Mouse (Mus musculus) 3T3-L1 (cell line): ENCODE data around the gene Clec2d.
A peak's percentile ranks its signal among the peaks of the same experiment; 100 is the strongest.
"Not testable (repeated sequence)": the region's sequence is repeated elsewhere in the genome, so short reads cannot be mapped to it uniquely, and the experiment has no call there.

Experiments used
- DNase-seq: peaks from one replicate; pipeline ENCODE4 v3.0.0-alpha.2; 2015; ENCODE audit warnings: low read depth, low spot score

Clec2d gene

GRCm38 (mm10) chr6:129180403-129181169, at the start of gene Clec2d:
Clec2d (plus strand) TSS chr6:129180615.
- peak; percentile 100 for DNase-seq

DNA sequence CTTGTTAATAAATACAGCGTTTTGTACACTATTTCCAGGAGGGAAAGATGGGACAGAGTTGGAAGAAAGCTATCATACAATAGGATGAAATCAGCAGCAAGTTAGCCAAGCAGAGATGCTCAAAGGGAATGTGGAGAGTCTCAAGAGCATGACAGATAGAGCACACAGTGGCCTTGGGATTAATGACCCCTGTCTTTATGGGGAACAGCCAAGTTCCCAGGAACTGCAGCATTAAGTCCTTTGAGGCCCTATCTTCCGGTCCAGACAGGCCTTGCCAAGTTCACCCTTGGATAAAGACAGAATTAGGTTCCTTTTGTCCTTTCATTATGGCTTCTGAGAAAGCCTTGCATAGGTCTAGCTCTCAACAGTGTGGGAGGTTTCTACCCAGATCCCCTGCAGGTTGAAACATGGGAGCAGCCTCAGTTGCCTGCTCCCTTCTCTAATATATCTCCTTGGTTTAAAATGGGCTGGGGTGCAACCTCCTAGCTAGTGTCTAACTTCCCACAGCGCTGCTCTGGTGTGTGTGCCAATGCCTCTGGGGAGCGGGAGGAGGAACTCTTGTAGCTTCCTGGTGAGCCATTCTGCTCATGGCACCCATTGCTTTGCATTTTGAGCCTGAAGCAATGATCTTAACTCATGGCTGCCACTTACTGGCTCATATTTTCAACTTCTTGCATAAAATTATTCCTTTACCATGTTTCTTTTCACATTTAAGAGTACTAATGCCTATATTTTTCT, 47.6 kb upstream of the Clec2d start:
- no peak for DNase-seq

DNA sequence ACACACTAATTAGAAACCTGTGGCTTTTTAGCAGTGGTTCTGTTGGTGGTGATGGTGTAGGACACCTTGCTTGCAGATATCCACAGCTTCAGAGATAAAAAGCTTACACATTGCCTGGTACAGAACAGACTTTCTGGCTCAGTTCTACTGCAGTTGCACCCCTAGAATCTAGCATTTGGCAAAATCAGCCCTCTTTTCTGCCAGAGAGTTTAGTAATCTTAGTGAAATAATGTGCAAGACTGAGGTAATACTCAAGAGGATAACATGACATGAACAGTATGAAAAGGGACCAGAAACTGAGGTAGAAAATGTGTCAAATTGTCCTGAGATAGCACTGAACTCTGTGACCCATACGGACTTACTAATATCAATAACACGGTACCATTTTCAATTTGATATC, 33.6 kb upstream of the Clec2d start:
- DNase-seq = no peak

DNA sequence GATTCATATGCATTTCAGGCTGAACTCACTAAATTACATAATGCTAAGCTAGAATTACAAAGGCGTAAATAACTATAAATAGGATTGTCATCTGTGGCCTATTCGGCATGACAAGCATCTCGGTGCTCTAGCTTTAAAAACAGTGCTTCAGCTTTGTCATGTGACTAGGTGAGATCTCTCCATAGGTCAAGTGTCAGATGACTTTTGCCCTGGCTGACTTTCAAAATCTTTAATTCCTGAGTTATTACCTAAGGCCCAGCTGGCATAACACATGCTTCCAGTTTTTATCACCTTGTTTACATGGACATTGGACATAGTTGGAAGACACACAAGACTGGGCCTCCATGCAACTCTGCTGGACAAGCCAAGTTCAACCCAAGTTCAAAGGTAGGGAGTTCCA, 20.3 kb upstream of the Clec2d start:
- no peak for DNase-seq

GRCm38 (mm10) chr6:129161136-129161535, 19.3 kb upstream of the Clec2d start:
- DNase-seq = no peak

DNA sequence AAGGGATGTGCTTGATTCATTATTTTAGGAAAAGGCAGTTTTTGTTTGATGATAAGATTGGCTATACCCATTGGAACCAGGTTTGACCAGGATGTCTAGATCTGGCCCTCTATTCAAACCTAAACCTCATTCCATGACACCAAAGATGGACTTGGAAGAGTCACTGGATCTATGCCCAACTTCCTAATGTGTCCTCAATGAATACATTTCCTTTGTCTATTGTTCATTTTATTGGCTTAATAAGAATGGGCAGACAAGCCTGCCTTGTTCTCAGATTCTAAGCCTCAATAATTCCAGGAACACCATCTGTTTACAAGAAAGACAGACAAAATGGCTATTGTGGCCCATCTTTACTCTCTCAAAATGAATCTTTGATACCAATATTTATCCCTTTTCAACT, 18.5 kb upstream of the Clec2d start:
- no peak for DNase-seq

GRCm38 (mm10) chr6:129162587-129163159, 17.7 kb upstream of the Clec2d start:
- DNase-seq = no peak

DNA sequence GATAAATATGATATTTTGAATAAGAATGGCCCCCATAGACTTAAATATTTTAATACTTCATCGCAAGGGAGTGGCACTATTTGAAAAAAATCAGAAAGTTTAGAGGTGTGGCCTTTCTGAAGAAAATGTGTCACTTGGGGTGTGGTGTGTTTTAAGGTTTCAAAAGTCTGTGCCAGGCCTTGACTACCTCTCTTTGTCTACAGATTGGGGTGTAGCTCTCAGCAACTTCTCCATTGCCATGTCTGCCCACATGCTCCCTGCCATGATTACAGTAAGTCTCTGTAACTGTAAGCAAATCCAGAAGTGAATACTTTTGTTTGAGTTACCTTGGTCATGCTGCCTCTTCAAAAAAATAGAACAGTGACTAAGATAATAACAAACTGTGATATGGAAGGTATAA, 16.8 kb upstream of the Clec2d start:
- no peak for DNase-seq

GRCm38 (mm10) chr6:129170925-129171324, 9.5 kb upstream of the Clec2d start:
- DNase-seq = no peak

GRCm38 (mm10) chr6:129171675-129172074, 8.7 kb upstream of the Clec2d start:
- peak; percentile 28 for DNase-seq

GRCm38 (mm10) chr6:129174836-129175235, 5.6 kb upstream of the Clec2d start:
- DNase-seq = no peak

- DNase-seq = no peak
These were observed 4.8 kb upstream of the Clec2d start for GRCm38 (mm10) chr6:129175612-129176011.

DNA sequence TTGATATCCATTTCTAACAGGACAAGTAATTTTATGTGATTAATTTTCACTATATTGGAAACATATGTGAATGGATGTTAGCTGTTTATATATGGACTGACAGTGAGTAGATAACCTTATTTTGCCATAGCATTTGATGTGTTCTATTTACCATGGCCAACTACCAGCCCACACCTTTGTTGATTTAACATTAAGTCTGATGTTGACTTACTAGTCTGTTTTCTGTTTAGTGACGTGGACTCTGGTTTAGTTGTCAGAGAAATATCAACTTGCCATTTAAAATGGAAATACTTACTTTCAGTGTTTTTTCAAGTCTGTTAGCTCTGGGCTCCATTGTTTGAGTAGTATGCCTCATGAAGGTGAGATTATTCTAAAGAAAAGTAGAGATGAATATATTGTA, 3.8 kb upstream of the Clec2d start:
- DNase-seq = no peak

DNA sequence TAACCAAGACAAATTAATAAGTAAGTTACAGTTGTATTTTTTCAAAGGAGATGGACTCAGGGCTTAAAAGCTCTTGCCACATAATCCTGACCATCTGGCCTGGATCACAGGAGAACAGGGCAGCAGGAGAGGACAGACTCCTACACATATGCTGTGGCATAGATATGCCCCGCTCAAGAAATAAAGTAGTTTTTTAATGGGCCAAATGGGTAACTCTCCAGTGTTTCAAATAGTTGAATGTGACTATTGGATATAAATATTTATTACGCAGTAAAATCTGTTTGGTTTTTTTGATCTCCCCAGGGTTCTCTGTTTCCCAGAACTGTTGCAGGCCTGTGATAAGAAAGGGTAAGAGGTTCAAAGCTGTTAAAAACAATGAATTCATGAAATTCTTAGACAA, 1.1 kb upstream of the Clec2d start:
- DNase-seq = no peak

DNA sequence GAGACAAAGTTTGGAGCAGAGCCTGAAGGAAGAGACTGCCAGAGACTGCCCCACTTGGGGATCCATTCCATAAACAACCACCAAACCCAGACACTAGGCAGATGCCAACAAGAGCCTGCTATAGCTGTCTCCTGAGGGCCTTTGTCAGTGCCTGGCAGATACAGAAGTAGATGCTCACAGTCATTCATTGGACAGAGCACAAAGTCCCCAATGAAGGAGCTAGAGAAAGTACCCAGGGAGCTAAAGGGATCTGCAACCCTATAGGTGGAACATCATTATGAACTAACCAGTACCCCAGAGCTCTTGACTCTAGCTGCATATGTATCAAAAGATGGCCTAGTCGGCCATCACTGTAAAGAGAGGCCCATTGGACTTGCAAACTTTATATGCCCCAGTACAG, 584 bp upstream of the Clec2d start:
- not testable (repeated sequence) for DNase-seq

- DNase-seq = no peak
These were observed 834 bp downstream of the Clec2d start for GRCm38 (mm10) chr6:129181249-129181648.

- DNase-seq = peak; percentile 59
These were observed 1.3 kb downstream of the Clec2d start for GRCm38 (mm10) chr6:129181683-129182082.

- DNase-seq = peak; percentile 25
These were observed 2.1 kb downstream of the Clec2d start for GRCm38 (mm10) chr6:129182518-129182917.

- not testable (repeated sequence) for DNase-seq
These were observed 3.6 kb downstream of the Clec2d start for GRCm38 (mm10) chr6:129184001-129184400.

DNA sequence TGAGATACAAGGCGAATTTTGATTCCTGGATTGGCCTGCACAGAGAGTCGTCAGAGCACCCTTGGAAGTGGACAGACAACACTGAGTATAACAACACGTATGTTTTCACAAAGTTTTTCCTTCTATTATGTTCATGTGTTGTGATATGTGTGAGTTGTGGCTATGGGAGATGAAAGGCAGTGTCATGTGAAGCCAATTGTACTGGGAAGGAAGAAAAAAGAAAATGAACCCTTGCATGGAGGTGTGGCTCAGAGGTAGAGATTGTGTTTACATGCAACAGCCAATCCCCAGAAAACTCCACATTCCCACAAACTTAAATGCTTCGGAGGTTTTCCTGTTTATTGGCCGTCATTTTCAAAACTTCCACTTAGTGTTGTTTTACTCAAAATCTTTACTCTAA, 4.4 kb downstream of the Clec2d start:
- no peak for DNase-seq

DNA sequence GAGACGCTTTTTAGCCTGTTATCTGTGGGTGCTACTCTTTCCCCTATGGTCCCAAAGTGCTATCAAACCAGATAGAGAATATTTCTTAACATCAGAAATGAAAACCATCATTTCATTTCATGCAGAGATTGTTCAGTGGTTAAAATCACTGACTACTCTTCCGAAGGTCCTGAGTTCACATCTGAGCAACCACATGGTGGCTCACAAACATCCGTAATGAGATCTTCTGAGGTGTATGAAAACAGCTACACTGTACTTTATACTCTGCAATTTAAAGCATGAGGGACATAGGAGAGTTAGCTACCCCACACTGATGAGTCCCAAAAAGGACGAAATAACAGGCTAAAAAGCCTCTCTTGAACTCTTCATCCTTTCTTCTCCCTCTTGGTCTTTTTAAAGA, 5.6 kb downstream of the Clec2d start:
- DNase-seq = no peak

DNA sequence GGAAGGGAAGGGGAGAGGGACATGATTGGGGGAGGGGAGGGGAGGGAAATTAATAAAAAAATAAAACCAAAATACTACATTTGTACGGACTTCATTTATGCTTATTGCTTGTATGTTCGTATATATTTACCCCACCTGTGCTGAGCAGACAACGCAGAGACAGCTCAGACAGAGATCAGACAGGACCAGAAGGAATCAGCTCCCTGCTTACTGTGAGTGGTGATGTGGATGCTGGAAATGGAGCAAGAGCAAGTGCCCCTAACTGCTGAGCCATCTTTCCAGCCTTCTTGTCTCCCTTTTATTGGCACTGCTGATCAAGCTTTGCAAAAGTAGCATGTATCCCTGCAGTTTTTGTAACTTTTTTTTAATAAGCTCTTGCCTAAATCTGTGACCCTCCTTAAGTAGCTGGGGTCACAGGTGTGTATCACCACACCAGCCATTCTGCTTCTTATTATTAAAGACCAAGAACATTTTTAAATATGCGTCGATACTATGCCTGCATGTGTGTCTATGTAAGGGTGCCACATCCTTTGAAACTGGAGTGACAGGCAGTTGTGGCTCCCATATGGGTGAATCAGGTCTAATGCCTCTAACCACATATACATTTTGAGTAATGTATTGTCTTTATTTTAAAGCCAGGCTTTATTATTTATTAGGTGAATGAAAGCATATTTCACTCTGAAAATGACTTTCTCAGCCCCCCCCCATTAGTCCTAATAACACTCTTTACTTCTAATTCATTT, 6.2 kb downstream of the Clec2d start:
- DNase-seq = no peak
